Mouse (Mus musculus) gastrocnemius, postnatal 10 days (tissue): ENCODE results near the gene Sipa1l2. TPM values are rescaled to one million over a fixed set of nuclear protein-coding genes. Genes with fewer than 3 reads are reported as not detected.

Experiments
- DNase-seq: peaks from one replicate; pipeline ENCODE4 v3.0.0; 2021; ENCODE audit warnings: mixed read lengths
- total RNA-seq, 2 experiments: library from RNA; stranded (reverse); gene quantifications; 2 replicates each; pipeline ENCODE4 v1.2.3; 2021

Sipa1l2 gene
- total RNA-seq, 2 experiments from 2014 or later: 12.9 to 16.7 TPM

GRCm38 (mm10) chr8:125368341-125369035 is 201.1 kb downstream of the Sipa1l2 start:
- DNase-seq: peak; percentile 39

Other genes starting within 250 kb of the Sipa1l2 start
- gene Map10, start 100.0 kb upstream of the Sipa1l2 start, total RNA-seq: 1 to 10 TPM; 3.6 to 4.1 TPM
- 10 to 100 TPM; 16.5 to 18.6 TPM for gene Ntpcr, start 160.2 kb upstream of the Sipa1l2 start, total RNA-seq